Mouse (Mus musculus) cerebellum, adult 11-12 months (tissue): ENCODE measurements around the gene Tada3.
"Not testable (repeated sequence)": the region's sequence is repeated elsewhere in the genome, so short reads cannot be mapped to it uniquely, and the experiment has no call there.

Source experiments
- DNase-seq: peaks from one replicate; pipeline ENCODE4 v3.0.0; 2022

Gene Tada3

DNA sequence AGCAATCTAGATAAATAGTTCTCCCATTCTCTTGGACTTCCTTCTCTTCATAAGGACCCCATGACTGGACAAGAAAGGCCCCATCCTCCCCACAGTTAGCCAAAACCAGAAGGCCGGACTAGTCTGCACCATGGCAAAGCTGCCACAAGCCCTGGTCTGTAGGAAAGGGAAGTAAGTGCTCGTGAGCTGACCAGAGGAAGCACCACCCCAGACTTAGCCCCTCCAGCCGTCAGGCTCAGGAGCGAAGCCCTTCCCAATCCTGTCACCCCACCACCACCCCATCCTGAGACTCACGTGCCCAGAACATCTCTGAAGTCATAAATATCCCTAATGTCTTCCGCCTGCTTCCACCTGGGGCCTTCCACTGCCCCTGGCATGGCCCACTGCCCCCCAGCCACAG, 36.1 kb downstream of the Tada3 start:
- DNase-seq: no peak

DNA sequence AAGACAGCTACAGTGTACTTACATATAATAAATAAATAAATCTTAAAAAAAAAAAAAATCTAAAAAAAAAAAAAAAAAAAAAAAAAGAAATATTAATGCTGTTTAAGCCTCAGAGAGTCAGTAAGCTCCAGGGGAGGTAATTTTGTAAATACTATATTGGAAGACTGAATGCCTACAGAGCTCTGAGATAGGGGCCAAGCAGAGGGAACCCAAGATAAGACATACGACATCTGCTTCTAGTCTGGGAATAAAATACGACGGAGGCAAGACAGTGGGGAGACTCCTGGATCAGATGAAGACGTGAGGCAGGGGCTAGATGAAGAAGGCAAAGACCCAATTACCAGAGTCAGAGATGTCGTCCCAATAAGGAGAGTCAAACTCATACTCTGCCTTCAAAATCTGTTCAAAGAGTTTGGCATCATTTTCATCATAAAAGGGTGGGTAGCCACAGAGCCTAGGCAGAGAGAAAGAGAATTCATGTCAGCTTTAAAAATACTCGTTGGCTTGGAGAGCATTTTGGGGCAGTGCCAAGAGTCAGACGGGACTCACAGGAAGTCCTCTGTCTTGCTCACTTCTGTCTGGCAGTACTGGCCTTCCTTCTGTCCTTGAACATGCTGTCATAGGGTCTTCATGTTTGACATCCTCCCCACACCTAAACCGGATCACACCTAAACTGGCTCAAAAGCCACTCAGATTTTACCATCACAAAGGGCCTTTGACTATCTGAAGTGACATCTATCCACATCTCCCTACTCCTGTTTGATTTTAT, 40.6 kb downstream of the Tada3 start:
- no peak for DNase-seq

DNA sequence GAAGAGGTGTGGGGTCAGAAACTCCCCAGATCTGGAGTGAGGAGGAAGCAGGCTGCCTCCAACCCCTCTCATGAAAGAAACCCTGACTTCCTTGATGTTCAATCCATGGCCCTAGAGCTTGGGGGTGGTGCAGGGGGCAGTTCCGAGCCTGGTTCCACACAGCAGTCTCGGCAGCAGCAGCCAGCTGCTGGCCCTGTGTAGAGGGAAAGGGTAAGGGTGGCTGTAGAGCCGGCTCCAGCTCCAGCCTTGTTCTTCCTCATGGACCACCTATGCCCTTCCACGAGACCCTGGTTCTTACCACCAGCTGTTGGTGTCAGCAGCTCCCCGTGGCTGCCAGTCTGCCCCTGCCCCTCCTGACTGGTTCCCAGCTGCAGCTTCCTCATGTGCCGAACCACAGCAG, 43.5 kb downstream of the Tada3 start:
- no peak for DNase-seq

DNA sequence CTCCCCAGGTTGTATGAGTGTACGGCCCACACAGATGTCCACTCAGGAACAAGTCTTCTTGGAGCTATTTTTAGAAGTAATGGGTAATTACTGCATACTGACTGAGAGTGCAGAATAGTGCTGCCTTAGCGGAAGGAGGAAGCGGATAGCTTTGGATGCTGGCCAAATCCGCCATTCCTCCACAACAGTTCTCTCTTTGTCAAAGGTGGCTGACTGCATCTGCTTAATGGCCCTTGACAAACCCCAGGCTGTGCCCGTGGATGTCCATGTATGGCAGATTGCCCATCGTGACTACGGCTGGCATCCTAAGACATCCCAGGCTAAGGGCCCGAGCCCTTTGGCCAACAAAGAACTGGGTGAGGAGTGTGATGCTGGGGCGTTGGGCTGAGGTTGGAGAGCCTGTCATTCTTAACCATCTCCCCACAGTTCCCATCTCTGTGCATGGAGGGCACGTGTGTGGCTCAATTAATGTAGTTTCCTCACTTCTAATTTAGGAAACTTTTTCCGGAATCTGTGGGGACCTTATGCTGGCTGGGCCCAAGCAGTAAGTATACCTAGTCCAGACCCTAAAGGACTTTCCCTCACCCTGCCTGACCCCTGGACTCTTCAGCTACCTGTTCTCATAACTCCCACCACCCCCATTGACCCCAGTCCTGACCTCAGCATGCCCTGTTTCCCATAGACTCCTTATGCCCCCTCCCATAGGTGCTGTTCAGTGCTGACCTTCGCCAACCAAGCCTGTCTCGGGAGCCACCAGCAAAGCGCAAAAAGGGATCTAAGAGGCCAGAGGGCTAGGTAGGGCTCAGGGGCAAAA, 44.3 kb downstream of the Tada3 start:
- DNase-seq: no peak

DNA sequence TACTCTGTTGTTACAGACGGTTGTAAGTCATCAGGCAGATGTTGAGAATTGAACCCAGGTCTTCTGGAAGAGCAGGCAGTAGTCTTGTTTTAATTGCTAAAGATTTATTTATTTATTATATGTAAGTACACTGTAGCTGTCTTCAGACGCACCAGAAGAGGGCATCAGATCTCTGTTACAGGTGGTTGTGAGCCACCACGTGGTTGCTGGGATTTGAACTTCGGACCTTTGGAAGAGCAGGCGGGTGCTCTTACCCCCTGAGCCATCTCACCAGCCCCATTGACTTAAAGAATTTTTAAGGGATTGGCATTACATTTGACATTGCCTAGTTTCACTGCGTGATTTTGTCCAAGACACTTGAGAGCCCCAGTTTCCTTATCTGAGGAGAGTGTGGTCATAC, 44.9 kb downstream of the Tada3 start:
- not testable (repeated sequence) for DNase-seq

DNA sequence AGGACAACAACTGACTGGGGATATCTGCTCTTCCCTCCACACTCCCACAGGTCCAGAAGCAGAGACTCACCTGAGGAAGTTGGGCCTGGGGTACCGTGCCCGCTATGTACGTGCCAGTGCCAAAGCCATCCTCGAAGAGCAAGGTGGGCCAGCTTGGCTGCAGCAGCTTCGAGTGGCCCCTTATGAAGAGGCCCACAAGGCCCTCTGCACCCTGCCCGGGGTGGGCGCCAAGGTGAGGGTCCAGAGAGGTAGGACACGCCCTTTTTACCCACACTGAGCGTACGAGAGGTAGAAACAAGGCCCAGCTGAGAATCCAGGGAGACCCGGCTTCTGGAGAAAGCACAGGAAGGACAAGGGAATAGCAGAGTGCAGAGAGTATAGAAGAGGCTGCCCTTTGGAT, 46.0 kb downstream of the Tada3 start:
- no peak for DNase-seq

DNA sequence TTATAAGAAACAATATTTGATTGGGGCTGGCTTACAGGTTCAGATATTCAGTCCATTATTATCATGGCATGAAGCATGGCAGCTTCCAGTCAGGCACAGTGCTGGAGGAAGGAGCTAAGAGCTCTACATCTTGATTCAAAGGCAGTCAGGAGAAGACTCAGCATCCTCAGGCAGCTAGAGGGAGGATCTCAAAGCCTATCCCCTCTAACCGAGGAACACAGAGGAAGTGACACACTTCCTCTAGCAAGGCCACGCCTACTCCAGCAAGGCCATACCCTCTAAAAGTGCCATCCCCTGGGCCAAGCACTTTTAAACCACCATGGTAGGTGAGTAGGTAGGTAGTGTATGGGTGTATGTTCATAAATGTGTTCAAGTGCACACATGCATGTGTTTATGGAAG, 47.1 kb downstream of the Tada3 start:
- no peak for DNase-seq

DNA sequence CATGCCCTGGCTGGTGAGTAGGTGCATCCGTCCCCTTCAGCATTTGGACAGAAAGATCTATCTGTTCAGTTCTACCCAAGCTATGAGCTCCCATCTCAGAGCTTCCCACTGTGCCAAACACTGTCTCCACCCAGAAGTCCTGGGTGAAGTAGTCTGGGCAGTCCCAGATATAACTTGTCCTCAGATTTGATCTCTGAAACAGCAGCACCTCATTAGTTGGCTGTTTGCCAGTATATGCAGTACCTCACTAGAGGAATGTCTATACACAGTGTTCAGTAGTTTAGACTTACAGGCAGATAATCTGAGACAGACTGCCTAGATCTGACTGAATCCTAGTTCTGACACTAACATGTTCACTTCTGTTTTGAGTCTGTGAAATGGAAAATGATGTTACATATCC, 48.3 kb downstream of the Tada3 start:
- no peak for DNase-seq

DNA sequence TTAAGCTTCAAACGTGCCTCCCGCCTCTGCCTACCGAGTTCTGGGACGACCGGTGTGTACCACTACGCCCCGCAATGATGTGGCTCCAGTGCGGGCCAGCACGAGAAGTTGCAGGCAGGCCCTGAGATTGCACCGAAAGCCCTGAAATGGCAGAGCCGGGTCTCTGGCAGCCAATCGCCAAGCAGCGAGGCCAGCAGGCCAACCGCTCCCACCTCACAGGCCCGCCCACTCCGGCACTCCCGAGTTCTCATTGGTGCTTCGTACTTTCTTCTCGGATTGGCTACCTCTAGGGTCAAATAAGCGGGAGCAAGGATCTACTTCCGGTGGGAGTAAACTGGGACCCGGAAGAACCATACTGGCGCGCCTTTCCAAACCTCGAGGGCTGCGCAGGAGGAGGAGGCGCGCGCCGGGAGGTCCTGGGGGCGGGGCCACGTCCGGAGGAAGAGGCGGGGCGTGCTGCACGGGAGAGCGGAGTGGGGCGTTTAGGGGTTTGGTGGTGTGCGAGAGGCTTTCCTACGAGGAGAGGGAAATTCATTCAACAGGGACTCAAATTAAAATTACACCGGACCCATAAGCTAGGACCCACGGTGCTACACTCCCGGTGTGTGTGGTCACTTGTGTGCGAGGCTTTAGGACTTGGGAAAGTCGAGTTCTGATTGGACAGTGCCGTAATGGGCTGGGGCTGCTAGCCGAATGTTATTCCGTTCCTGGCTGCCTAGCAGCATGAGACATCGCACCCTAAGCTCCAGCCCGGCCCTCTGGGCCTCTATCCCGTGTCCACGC, 51.0 kb downstream of the Tada3 start, which contains the start of gene Ogg1:
Ogg1 (plus strand) TSS at position 440 of the 783 bp plus-strand sequence.
- peak; percentile 98 for DNase-seq
